Mouse (Mus musculus): ENCODE measurements around the gene Tmem183a.

DNA sequence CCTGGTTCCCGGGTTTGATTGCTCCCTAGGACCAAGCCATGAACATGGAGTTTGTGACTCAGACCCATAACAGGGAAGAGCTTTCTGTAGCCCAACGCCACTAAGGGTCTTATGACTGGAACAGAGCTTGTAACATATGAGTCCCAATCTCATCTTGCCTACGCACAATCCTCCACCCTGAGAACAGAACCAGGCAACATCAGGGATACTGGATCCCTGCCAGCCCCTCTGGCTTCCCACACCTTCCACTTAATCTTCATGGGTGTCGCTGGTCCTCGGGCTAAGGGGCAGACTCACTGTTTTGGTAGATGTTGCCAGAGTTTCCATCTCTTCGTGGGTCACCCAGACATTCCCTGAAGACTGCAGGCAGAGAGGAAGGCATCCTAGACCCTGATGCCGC, 50.0 kb downstream of the Tmem183a start:
- no peak for TF ChIP-seq CTCF (IDR thresholded peaks at IDR 0.05; ENCODE audit: low read depth)
- TF ChIP-seq EP300 (IDR thresholded peaks at IDR 0.05; ENCODE audit: low read depth), result no peak

Data from heart, postnatal 0 days (tissue).